Mouse (Mus musculus): ENCODE measurements around the gene Oxtr. TPM values are rescaled to one million over a fixed set of nuclear protein-coding genes. Genes with fewer than 3 reads are reported as not detected.

Gene Oxtr
- total RNA-seq, 2 experiments from 2014 or later: 9.4 to 10.6 TPM

Other genes starting within 250 kb of the Oxtr start
- gene Lmcd1, start 216.2 kb downstream of the Oxtr start, total RNA-seq (2021): 10 to 100 TPM; 17.4 to 23.4 TPM
- gene Ssu2, start 101.9 kb downstream of the Oxtr start, total RNA-seq (2021): under 1 TPM; 0.32 to 0.72 TPM
- gene Cav3, start 30.4 kb downstream of the Oxtr start, total RNA-seq (2021): under 1 TPM; 0.30 to 0.42 TPM
- gene Rad18, start 206.7 kb upstream of the Oxtr start, total RNA-seq (2021): 1 to 10 TPM; 5.2 to 6.5 TPM

Data from left cerebral cortex, postnatal 14 days (tissue).